Mouse (Mus musculus): Measurements from ENCODE around the gene Rorb. TPM values are rescaled to one million over a fixed set of nuclear protein-coding genes. Genes with fewer than 3 reads are reported as not detected.

Rorb gene
- total RNA-seq (2023): not detected in 4 replicates

DNA sequence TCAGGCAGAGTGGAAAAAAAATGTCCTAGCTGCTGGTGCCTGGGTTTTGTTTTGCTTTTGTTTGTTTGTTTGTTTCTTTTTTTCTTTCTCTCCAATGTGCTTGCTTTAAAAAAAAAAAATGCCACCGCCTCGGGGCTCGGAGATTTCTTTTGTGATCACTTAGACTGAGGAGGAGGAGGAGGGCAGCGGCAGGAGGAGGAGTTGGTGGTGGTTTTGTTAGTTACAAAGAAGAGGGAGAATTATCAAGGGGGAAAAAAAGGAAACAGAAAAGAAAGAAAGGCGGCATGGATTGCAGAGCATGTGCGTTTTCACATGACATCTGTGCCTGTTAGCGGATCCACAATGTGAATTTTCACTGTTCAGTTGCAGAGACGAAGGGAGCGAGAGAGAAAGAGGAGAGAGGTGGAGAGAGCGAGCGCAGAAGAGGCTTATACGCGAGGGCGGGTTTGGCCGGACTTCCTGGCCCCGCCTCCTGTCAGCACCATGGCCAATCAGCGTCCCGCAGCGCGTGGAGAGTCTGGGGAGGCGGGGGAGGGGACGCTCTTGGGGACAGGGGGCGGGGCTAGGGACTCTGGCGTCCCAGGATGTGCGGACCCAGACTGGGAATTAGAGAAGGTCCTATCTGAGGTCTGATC is at the start of gene Rorb:
Gene Rorb (minus strand): TSS at position 404 of the 635 bp plus-strand sequence.

